Mouse (Mus musculus) bone marrow macrophage, adult 2 months (primary cell): ENCODE results near the gene Pacs2. TPM values are rescaled to one million over a fixed set of nuclear protein-coding genes. Genes with fewer than 3 reads are reported as not detected.

Experiments
- H3K27ac ChIP-seq: 2 replicates; pipeline ENCODE4 v1.5.1; 2012; ENCODE audit warnings: low read depth, low read length; ENCODE audit not compliant: insufficient read depth
- H3K4me1 ChIP-seq: 2 replicates; pipeline ENCODE4 v1.6.1; 2012; ENCODE audit warnings: low read length; ENCODE audit not compliant: control insufficient read depth, insufficient read depth
- H3K4me3 ChIP-seq: 2 replicates; pipeline ENCODE4 v1.5.1; 2012; ENCODE audit warnings: mild to moderate bottlenecking, low read length, moderate library complexity; ENCODE audit not compliant: insufficient read depth
- CTCF ChIP-seq: IDR thresholded peaks from 2 replicates; pipeline ENCODE4 v1.5.1; 2012; ENCODE audit warnings: low read depth, mild to moderate bottlenecking, low read length, moderate library complexity
- POLR2A ChIP-seq: IDR thresholded peaks from 2 replicates; pipeline ENCODE4 v1.6.1; 2012; ENCODE audit warnings: mild to moderate bottlenecking, low read depth, low read length, borderline replicate concordance
- polyA plus RNA-seq: library from polyadenylated mRNA; stranded (reverse); fragments of >200 nt; gene quantifications from 2 replicates; pipeline ENCODE4 v1.2.4, GENCODE M21; 2012; ENCODE audit not compliant: missing spikeins, insufficient read depth, insufficient read length

Gene Pacs2
- polyA plus RNA-seq, 1 experiment = 62.2 TPM

DNA sequence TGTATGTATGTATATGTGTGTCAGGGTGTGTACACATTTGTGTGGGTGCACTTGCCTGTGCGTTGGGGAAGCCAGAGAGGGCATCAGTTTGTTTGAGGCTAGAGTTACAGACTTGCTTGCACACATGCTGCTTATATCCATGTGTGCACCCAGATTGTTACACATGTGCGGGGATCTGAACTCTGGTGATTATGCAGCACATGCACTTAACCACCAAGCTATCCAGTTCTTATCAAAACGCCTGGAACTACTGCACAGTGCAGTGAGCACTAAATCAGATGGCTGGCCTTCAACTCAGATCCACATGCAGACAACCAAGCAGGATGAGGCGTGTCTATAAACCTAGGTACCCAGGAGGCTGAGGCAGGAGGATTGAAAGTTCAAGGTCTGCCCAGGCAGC, 22.7 kb downstream of the Pacs2 start:
- TF ChIP-seq POLR2A (no peak), CTCF (no peak)
- no peak overlapping the region for H3K4me3 ChIP-seq
- no peak overlapping the region for H3K27ac ChIP-seq
- H3K4me1 ChIP-seq = peaks cover 5% of the 10 kb centered on the region

DNA sequence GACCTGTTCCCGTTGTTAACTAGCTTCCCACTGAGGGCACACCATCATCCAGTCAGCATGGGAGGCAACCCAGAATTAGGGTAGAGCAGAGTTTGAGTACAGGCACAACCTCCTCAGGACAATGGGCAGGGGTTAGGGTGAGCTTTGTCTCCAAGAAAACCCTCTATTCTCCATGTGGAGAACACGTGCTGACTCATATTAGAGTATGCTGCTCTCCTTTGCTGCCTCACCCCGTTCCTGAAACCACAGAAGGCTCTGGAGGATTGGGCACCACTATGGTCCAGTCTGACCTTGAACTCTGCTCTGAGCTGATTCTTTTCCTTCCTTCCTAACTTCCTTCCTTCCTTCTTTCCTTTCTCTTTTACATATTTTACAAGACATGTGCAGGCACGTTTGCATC, 24.1 kb downstream of the Pacs2 start:
- TF ChIP-seq POLR2A (no peak), CTCF (no peak)
- Histone ChIP-seq H3K27ac (no peak overlapping the region), H3K4me1 (peaks cover 7% of the 10 kb centered on the region), H3K4me3 (no peak overlapping the region)

DNA sequence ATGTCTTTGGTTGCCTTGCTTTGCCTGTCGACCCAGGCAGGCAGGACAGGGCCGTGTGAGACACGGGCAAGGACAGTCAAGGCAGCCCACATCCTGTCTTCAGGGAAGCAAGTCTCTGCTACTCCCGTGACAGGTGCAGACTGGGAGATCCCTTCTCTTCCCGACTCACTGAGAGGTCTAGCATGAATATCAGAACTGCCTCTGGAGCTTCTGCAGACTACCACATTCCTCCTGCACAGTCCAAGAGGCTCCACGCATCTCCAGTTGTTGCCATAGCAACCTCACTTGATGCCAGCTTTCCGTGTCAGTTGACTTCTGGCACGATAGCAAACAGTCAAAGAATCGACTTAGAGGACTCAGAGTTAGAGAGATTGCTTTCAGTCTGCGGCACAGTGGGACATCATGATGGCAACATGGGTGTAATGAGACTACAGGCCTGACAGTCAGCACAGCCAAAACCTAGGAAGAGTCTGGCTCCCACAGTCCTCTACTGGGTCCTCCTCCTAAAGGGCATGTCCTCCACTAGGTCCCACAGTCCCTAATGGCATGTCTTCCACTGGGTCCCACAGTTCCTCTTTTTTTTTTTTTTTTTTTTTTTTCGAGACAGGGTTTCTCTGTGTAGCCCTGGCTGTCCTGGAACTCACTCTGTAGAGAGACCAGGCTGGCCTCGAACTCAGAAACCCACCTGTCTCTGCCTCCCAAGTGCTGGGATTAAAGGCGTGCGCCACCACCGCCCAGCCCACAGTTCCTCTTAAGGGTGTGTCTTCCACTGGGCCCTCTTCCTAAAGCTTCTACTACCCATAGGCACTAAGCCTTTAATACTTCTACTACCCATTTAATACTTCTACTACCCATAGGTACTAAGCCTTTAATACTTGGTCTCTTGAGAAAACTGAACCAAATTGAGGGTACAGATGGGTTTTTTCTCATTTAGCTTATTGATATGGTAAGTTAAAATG, 27.5 kb downstream of the Pacs2 start:
- Histone ChIP-seq H3K27ac (no peak overlapping the region), H3K4me3 (no peak overlapping the region), H3K4me1 (peaks cover 7% of the 10 kb centered on the region)
- no peak for TF ChIP-seq POLR2A
- no peak for TF ChIP-seq CTCF

- Histone ChIP-seq H3K27ac (no peak overlapping the region), H3K4me3 (no peak overlapping the region), H3K4me1 (peaks cover 7% of the 10 kb centered on the region)
- TF ChIP-seq CTCF = no peak
- TF ChIP-seq POLR2A = no peak
Measured at GRCm38 (mm10) chr12:113042543-113042942, 28.2 kb downstream of the Pacs2 start.

- no peak for TF ChIP-seq CTCF
- TF ChIP-seq POLR2A = no peak
- Histone ChIP-seq H3K4me3 (no peak overlapping the region), H3K27ac (no peak overlapping the region), H3K4me1 (peaks cover 5% of the 10 kb centered on the region)
Measured at GRCm38 (mm10) chr12:113044916-113045677, 30.8 kb downstream of the Pacs2 start.

GRCm38 (mm10) chr12:113046861-113047260, 32.6 kb downstream of the Pacs2 start:
- no peak for TF ChIP-seq CTCF
- 0 out of 2 replicates have a peak, but pooled peaks cover 2% of the 10 kb centered on the region for H3K4me1 ChIP-seq
- H3K4me3 ChIP-seq = no peak overlapping the region
- H3K27ac ChIP-seq = no peak overlapping the region

DNA sequence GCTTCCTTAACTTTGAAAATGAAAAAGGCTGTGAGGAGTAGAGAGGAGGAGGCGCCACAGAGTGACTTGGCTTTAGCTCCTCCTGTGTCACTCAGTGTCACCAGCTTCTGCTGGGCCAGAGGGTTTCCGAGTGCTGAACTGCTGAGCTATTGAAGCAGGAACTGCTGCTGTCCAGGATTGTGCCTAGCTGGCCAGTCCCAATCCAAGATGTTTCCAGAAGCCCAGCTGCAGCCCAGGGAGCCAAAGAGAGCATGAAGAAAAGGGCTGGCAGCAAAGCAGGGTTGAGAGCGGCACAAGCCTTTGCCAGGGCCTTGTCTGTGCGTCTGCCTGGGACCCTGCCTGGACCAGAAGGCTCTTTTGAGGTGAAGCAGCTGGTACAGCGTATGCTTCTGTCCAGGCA, 33.8 kb downstream of the Pacs2 start:
- TF ChIP-seq POLR2A = no peak
- no peak for TF ChIP-seq CTCF
- Histone ChIP-seq H3K27ac (no peak overlapping the region), H3K4me1 (no peaks in the 10 kb centered on the region), H3K4me3 (no peak overlapping the region)

GRCm38 (mm10) chr12:113049836-113050235, 35.5 kb downstream of the Pacs2 start:
- H3K4me3 ChIP-seq = no peak overlapping the region
- H3K4me1 ChIP-seq = no peaks in the 10 kb centered on the region
- TF ChIP-seq CTCF = no peak
- TF ChIP-seq POLR2A = no peak
- H3K27ac ChIP-seq = no peak overlapping the region

GRCm38 (mm10) chr12:113050671-113051070, 36.4 kb downstream of the Pacs2 start:
- TF ChIP-seq CTCF = no peak
- no peak for TF ChIP-seq POLR2A
- Histone ChIP-seq H3K4me1 (no peaks in the 10 kb centered on the region), H3K4me3 (no peak overlapping the region), H3K27ac (no peak overlapping the region)
